Mouse (Mus musculus): ENCODE results near the gene Mctp2. TPM values are rescaled to one million over a fixed set of nuclear protein-coding genes. Genes with fewer than 3 reads are reported as not detected.
"Not testable (repeated sequence)": the region's sequence is repeated elsewhere in the genome, so short reads cannot be mapped to it uniquely, and the experiment has no call there.

The Mctp2 gene
- total and polyA plus RNA-seq, 3 experiments = 0.59 to 1.1 (median 0.78) TPM

- DNase-seq = no peak
Measured at GRCm38 (mm10) chr7:72271546-72271945, 34.9 kb downstream of the Mctp2 start.

GRCm38 (mm10) chr7:72269994-72270393 lies 36.4 kb downstream of the Mctp2 start:
- DNase-seq = no peak

GRCm38 (mm10) chr7:72260766-72261655 lies 45.4 kb downstream of the Mctp2 start:
- DNase-seq = no peak

- no peak for DNase-seq
Measured at GRCm38 (mm10) chr7:72259045-72259444, 47.4 kb downstream of the Mctp2 start.

- not testable (repeated sequence) for DNase-seq
Measured at GRCm38 (mm10) chr7:72250326-72250725, 56.1 kb downstream of the Mctp2 start.

- no peak for DNase-seq
Measured at GRCm38 (mm10) chr7:72241269-72241668, 65.1 kb downstream of the Mctp2 start.

GRCm38 (mm10) chr7:72239782-72240493 lies 66.5 kb downstream of the Mctp2 start:
- DNase-seq = peak; percentile 23

- peak; percentile 59 for DNase-seq
Measured at GRCm38 (mm10) chr7:72238575-72238974, 67.8 kb downstream of the Mctp2 start.

- no peak for DNase-seq
Measured at GRCm38 (mm10) chr7:72234433-72234998, 71.9 kb downstream of the Mctp2 start.

GRCm38 (mm10) chr7:72231182-72231877 lies 75.1 kb downstream of the Mctp2 start:
- no peak for DNase-seq

GRCm38 (mm10) chr7:72229925-72230324 lies 76.5 kb downstream of the Mctp2 start:
- no peak for DNase-seq

GRCm38 (mm10) chr7:72223558-72223957 lies 82.8 kb downstream of the Mctp2 start:
- DNase-seq = no peak

GRCm38 (mm10) chr7:72222532-72222931 lies 83.9 kb downstream of the Mctp2 start:
- no peak for DNase-seq

- DNase-seq = no peak
Measured at GRCm38 (mm10) chr7:72218048-72218447, 88.4 kb downstream of the Mctp2 start.

GRCm38 (mm10) chr7:72215563-72216215 lies 90.7 kb downstream of the Mctp2 start:
- no peak for DNase-seq

GRCm38 (mm10) chr7:72210201-72210600 lies 96.2 kb downstream of the Mctp2 start:
- peak; percentile 50 for DNase-seq

GRCm38 (mm10) chr7:72209296-72209695 lies 97.1 kb downstream of the Mctp2 start:
- DNase-seq = peak; percentile 29

GRCm38 (mm10) chr7:72206841-72207240 lies 99.6 kb downstream of the Mctp2 start:
- DNase-seq = no peak

GRCm38 (mm10) chr7:72195709-72196108 lies 110.7 kb downstream of the Mctp2 start:
- DNase-seq = no peak

GRCm38 (mm10) chr7:72193304-72193703 lies 113.1 kb downstream of the Mctp2 start:
- peak; percentile 9 for DNase-seq

GRCm38 (mm10) chr7:72181651-72182050 lies 124.8 kb downstream of the Mctp2 start:
- no peak for DNase-seq

- no peak for DNase-seq
Measured at GRCm38 (mm10) chr7:72169320-72169719, 137.1 kb downstream of the Mctp2 start.
